Mouse (Mus musculus): Measurements from ENCODE around the gene Olfr1415. TPM values are rescaled to one million over a fixed set of nuclear protein-coding genes. Genes with fewer than 3 reads are reported as not detected.
"Not testable (repeated sequence)": the region's sequence is repeated elsewhere in the genome, so short reads cannot be mapped to it uniquely, and the experiment has no call there.

The Olfr1415 gene
- not detected for polyA plus RNA-seq (2017; shearing (Covaris generic))

DNA sequence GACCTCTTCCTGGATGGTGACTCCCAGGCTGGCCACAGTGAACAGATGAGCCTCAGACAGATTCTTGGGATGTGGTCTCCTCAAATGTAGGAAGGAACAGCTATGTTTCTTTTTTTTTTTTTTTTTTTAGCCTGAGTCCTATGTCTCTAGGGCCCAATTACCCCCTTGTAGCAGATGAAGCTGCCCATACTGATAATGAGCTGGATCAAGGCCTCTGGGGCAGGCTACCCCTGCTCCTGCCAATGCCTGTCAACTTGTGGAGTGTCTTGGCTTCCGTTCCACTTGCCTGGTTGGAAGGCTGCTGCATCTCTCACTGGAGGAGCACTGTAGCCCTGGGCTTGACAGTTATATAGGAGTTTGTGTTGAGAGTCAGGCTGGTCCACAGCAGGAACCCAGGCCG, at the start of gene Olfr1415:
TSS of gene Olfr1415 (minus strand) at position 101 of the 400 bp plus-strand sequence.
- ATAC-seq: no peak

DNA sequence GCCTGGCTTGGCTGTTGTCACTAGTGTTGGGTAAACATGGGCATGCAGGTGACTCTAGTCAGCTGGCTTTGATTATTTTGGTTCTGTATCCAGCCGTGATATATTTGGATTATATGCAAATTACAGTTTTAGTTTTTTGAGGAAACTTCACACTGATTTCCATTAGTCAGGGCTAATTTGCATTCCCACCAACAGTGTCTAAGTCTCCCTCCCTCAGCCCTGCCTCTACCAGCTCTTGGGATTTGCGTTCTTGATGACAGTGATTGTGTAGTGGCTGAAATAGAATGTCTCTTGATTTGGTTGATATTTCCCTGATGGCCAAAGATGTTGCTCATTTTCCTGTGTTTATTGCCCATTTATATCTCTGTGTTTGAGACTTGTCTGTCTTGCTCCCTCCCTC, 43.2 kb upstream of the Olfr1415 start:
- no peak for ATAC-seq

DNA sequence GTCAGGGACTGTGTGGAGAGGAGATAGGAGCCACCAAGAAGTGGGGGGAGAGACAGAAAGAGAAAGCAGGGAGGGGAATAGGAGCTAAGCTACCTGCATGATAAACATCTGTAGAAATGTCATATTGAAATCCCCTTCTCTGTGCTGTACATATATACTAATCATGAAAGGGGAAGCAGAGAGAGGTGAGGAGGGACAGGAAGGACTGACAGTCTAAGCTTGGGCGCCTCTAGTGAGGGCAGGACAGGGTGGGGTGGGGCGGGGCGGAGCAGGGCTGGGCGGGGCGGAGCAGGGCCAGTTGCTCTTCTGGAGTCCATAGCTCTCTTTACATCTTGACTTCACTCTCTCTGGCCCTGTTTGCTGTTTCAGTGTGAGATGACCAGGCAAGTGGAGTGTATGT, 41.1 kb upstream of the Olfr1415 start:
- ATAC-seq: no peak

DNA sequence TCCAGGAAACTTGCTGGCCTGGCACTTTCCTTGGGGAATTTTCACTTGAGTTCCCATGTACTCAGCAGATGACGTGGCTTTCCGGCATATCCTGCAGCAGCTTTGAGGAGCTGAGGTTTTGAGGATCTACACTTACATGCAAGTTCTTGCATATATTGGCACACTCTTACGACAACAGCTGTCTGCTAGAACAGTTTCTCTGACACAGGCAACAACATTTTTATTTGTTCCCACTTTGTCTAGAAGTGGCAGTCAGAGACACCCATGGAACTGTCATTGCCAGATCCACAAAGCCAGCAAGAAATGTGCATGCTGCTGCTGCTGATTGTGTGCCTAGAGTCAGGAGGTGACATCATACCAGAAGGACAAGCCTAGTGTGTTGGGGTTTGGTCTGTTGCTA, 27.9 kb upstream of the Olfr1415 start:
- no peak for ATAC-seq

DNA sequence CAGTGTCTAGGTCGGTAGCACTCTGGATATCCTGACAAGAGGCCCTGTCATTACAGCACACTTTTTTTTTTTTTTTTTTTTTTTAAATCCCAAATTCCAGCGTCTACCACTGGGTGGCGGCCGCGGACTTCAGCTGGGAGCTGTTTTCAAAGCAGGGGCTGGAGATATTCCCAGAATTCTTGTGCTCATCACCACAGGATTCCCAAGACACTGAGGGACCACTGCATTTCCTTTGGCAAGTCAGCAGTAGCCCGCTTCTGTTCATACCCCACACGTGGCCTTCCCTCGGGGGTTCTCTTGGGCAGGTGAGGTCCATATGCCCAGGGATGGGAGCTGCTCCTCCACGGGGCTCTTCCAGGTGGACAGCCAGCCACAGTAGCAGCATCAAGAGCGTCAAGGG, 25.5 kb upstream of the Olfr1415 start:
- ATAC-seq: no peak

DNA sequence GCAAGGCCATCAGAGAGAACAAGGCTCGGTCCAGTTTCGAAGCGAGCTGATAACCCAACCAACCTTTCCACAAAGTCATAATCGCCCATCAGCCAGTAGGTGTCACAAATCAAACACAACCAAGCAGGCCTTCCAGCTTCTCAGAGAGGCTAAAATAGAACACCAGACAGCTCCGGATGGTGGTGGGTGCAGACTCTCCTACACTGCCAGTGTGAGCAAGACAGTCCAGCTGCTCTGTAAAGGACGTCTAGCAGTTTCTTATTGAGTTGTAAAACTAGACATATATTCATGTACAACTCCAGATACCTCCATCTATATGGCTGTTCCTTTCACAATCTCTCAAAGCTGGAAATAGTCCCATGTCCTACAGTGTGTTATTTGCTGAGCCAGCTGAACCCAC, 23.1 kb upstream of the Olfr1415 start:
- no peak for ATAC-seq

DNA sequence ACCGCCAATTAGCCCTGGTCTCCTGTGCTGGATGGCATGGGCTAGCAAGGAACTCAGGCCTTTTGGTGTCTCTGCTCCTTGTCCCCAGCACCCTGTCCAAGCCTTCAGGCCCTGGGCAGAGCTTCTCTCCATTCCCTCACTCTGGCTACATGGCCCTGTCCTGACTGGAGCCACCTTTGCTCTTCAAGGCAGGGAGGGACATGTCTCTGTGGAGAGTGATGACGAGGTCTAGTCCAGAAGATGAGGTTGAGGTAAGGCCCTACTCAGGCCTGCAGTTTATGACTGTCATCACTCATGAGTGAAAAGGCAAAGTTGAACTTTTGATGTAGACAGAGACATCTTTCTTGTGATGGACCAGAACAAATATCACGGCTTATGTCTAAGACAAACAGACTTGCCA, 22.7 kb upstream of the Olfr1415 start, which contains the start of gene Olfr1414:
TSS of gene Olfr1414 (minus strand) at position 101 of the 400 bp plus-strand sequence.
- ATAC-seq: no peak

DNA sequence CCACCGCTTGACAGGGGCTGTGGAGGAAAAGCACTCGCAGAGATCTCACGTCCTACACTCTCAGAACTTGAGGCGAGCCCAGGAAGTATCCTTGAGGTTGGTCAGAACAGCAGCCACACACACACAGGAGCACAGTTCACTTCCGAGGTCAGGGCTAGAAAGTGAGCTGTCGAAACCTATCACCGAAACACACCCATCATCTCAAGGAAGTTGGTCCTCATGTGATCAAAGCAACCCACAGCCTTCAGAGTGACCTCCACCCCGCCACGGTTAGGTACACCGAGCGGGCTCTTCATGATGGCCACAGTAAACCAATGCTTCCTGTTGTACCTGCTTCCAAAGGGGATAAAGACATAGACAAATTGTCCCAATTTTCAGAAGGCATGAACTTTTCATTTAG, 19.5 kb upstream of the Olfr1415 start:
- no peak for ATAC-seq

DNA sequence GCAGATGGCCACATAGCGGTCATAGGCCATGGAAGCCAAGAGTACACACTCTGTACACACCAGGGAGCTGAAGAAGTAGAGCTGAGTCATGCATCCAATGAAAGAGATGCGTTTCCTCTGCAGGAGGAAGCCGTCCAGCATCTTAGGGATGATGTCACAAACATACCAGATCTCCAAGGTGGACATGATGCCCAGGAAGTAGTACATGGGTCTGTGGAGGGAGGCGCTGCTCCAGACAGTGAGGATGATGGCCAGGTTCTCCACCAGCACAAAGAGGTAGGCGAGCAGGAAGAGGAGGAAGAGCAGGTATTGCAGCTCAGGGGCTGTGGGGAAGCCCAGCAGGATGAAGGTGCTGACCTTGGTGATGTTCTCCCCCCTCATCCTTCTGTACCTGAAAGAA, 15.7 kb upstream of the Olfr1415 start:
- ATAC-seq: not testable (repeated sequence)

DNA sequence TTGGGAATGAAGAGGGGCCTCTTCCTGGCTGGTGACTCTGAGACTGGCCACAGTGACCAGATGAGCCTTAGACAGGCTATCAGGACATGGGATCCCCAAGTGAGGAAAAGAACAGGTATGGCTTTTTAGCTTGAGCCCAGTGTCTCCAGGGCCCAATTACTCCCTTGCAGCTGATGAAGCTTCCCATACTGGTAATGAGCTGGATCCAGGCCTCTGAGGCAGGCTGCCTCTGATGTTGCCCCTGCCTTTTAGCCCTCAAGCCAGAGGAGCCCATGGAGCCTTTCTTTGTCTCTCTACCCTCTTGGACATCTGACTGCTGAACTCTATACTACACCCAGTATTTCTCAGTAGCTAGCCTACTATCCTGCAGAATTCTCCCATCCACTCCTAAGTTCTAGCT, 10.9 kb downstream of the Olfr1415 start, which contains the start of gene Olfr1416:
TSS of gene Olfr1416 (minus strand) at position 101 of the 400 bp plus-strand sequence.
- ATAC-seq: no peak

DNA sequence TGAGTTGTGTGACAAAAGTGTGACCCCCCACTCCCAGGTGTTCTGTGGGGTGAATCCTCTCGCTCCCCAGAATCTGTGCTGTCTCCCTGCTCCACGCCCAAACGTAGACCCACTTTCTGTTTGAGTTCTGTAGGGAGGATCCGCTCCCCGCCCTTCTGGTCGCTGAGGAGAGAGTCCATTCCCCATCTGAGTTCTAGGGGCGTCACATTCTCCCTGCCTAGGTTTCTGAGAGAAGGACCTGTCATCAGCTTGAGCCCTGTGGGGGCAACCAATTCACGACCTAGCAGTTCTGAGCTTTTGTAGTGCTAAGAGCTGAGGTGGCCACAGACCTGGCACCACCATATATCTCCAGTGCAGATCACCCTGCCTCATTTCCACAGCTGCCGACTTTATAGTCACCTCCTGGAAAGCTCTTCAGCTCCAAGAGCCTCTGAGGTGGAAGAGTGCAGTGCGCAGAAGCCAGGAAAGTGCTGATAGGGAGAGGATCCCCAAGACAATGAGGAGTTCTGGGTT, 21.8 kb downstream of the Olfr1415 start:
- ATAC-seq: peak; percentile 63

DNA sequence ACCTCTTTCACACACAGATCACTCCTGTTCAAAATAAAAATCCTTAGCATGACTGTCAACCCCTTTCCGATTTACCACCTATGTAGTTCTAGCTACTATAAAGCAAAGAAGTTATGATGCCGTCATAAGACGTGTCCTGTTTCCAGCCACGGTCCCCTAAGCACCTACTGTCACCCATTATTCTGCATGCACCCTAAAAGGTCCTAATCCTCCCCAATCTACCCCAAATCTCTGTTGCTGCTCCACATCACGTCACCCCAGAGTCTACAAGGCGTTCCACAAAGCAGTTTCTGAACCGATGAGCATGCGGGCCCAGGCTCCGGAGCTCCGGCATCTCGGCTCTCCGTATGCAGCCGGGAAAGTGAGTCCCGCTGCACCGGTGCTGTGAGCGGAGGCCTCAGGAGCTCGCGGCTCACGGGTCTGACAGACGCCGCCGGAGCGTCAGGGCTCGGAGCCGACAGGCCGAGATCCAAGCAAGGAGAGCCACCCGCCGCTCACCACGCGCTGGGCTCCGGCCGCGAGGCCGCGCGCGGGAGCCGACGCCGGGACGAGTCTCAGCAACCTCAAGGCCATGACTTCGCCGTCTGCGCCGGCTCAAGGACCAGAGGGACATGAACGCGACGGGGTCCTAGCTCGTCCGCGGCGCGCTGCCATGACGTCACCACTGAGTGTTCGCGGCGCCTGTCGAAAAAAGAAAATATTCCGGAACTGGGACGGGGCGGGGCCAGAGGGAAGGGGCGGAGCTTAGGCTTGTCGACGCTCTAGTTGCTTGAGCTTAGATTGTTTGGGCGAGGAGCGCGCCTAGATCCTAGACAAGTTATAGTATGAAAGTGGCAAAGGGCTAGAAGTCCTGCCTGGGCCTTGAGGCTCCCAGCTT, 22.5 kb downstream of the Olfr1415 start, which contains the start of gene Ndufa10:
TSS of gene Ndufa10 (minus strand) at position 696 of the 877 bp plus-strand sequence.
- peak; percentile 85 for ATAC-seq

DNA sequence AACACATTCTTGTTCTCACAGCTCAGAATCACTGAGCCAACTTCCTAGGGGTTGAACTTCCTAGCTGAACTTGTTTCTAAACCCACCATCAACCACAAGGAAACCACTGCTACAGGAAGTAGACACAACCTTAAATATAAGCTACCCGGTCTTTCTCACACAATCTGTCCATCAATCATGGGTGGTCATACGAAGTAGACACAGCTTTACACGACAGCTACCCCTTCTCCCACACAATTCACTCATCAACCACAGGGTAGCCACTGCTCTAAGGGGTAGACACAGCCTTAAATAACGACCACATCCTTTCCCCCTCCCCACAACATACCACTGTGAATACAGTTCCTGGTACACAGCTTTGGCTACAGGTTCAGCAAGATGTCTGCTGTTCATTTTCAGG, 27.0 kb downstream of the Olfr1415 start:
- ATAC-seq: peak; percentile 41

DNA sequence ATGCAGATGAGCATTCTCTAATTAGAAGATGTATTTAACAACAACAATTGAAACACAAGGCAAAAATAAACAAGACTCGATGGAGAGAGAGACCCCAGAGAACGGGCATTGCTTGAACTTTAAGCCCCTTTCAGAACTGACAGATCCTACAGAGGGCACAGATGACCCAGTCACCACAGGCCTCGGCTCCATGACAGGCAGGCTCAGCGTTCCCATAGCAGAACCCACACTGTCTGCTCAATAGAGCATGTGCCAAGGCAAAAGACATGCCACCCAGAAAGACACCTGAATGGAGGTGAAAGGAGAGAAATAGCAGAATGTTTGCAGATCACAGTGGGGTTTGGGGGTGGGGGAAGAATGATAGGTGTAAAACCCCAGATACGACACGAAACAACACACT, 37.5 kb downstream of the Olfr1415 start:
- ATAC-seq: no peak

DNA sequence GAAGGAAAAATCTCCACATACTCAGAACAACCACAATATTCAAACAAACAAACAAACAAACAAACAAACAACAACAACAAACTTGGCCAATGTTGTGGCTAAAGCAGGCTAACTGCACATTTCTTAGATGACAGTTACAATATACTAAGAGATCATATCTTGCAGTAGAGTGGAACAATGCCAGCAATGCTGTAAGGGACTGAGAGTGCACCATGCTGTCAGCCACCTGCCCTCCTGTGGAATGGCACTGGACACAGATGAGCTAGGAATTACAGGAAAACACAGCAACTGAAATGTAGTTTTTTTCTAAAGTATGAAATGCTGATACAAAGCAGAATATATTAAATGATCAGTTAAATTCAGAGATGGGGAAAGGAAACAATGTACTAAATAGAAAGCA, 38.1 kb downstream of the Olfr1415 start:
- no peak for ATAC-seq

DNA sequence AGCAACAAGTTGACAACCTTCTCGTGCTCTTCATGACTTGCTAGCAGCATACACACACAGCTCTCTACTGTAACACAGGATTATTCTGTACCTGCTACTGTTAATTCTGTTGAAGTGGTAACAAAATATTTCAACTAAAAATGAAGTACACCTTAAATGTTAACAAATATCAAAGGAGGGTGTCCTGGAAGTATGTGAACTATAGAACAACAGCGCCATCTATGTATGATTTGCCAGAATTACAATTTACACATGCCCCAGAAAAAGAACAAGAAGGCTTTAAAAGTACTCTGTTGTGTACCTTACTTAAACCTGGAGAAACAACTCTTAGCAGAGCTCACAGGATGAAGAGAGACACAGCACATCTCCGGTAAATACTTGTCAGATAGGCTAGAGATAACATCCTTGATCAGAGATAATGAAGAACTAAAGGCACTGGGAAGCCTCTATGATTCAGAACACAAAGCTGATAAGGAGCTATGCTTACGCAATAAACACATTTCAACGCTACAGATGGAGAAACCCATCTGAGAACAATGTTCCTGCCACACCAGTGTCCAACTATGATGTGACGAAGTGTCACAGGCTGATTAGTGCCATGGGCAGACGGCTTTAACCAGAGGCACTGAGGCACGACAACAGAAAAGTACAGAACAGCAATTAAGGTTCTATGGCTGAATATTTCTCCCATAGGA, 42.0 kb downstream of the Olfr1415 start:
- no peak for ATAC-seq

DNA sequence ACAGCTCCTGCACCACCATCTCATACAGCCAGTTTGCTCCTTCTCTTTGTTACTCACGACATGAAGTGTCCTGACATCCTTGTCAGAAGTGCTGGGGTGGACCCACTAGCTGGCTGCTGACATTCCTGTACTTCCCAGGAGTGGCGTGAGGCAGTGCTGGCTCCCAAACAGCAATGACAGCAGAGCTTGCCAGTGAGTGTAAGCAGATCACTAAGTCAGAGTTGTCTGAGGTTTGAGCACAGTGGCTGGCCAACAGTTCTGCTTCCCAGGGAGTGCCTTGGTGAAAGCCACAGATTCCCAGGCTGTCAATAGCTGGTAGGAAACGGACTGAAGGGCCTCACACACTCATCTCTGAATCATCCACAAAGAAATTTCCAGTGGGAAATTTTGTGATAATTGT, 47.6 kb downstream of the Olfr1415 start:
- no peak for ATAC-seq

DNA sequence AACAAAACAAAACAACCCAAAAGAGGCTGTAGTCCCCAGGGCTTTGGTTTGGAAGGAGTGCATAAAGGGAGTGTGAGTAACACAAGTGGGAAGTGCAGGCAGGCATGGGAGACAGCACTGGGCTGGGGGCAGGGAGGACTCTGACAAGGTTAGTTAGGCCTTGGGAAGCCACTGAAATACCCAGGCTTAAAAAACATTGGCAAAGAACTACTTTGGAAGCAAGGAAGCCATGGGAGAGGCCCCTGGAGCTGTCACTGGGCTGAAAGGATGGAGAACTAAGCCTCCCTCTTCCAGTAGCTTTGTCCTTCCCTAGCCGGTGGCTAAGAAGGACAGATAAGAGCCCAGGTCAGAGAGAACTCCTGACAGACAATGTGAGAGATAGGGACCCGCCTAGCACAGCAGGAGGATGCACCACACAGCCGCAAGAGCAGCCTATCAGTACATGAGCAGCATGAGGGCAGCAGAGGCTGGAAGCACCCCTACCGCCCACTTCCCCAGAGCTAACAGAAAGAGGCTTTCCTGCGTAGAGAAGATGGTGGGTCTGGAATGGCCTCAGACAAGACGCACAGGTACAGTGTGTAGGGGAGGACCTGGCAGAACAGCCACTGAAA, 54.3 kb downstream of the Olfr1415 start:
- ATAC-seq: no peak

DNA sequence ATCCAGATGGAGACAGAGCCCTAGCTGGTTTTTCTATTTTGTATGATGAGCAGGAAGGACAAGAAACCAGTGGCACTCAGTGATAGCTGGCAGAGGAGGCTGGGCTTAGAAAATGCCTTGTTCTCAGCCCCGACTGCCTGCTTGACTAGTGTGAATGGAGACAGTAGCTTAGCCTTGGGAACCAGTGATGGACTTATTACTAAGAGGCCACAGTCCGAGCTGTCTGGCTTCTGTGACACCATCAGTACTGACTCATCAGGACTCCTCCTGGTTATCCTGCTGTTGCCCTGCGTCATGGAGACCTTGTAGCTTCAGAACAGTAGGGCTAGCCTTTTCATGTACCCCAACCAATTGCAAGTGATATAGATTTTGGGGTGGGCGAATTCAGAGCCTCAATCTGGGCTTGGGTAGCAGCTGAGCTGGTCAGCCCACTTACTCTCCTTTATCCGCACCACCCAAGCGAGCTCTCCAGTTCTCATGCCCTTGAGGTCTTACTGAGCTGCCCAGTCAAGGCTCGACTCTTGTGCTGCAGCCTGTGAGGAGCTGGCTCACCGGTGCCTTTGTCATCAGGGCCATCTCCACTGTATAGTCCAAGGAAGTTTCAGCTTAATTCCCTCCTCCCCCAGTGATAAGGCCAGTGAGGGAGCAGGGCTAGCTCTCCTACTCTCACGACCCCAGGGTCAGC, 55.7 kb downstream of the Olfr1415 start:
- no peak for ATAC-seq
